Mouse (Mus musculus): ENCODE measurements around the gene Sgcg. TPM values are rescaled to one million over a fixed set of nuclear protein-coding genes. Genes with fewer than 3 reads are reported as not detected.
A peak's percentile ranks its signal among the peaks of the same experiment; 100 is the strongest.

The Sgcg gene
- polyA plus RNA-seq, 1 experiment from 2014 or later = 5.6 TPM

DNA sequence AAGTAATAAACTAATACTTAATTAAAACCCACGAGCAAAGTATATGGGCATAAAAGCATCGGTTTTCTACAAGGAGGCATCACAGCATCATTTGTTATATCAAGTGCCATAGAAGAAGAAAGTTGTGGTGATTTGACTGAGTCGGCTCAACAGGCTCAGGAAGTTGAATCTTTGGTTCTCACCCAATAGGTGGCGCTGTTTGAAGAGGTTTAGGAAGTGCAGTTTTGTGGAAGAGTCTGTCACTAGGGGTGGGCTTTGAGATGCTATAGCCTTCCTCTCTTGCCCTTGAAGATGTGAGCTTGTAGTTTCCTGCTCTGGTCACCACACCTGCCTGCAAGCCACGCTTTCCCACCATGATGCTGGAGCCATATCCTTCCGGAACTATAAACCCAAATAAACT lies 15.7 kb downstream of the Sgcg start:
- H3K4me1 ChIP-seq (ENCODE audit: control insufficient read depth, insufficient read depth, low read length) = no peaks in the 10 kb centered on the region
- H3K27me3 ChIP-seq (ENCODE audit: control insufficient read depth, insufficient read depth, low read length) = no peaks in the 10 kb centered on the region
- H3K4me2 ChIP-seq (ENCODE audit: low read depth, low read length) = no peak overlapping the region
- no peak overlapping the region for H3K27ac ChIP-seq (ENCODE audit: low read length)
- WGBS = 44% methylated on average over 6 of the region's 6 CpGs
- no peak for ATAC-seq (ENCODE audit: insufficient read depth, low FRiP score)
- H3K9ac ChIP-seq (ENCODE audit: low read length) = no peak overlapping the region
- H3K36me3 ChIP-seq (ENCODE audit: control insufficient read depth, insufficient read depth, low read length) = no peaks in the 10 kb centered on the region
- H3K4me3 ChIP-seq (replicated peaks; ENCODE audit: low read length) = no peak overlapping the region
- no peaks in the 10 kb centered on the region for H3K9me3 ChIP-seq (replicated peaks; ENCODE audit: control insufficient read depth, low read length)

DNA sequence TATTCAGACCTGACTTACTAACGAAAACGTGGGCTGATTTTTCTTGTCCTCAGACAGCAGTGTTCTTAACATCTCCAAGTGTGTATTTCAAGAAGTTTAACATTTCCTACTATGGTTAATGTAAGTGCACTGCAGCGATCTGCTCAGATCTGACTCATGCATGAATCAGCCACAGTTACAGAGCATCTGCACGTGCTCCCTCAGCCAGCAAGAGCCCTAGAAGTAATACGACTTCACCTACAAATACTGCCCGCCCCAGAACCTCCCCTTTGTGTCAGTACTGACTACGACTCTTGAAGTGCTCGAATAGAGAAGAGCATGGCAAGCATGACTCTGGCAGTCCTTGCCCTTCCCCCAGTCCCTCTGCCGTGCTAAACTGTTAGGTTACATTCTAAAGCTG lies 19.5 kb downstream of the Sgcg start:
- H3K27ac ChIP-seq (ENCODE audit: low read length) = peak overlapping the region; percentile 65
- WGBS = 41% methylated on average over 9 of the region's 9 CpGs
- ATAC-seq (ENCODE audit: insufficient read depth, low FRiP score) = peak; percentile 89

DNA sequence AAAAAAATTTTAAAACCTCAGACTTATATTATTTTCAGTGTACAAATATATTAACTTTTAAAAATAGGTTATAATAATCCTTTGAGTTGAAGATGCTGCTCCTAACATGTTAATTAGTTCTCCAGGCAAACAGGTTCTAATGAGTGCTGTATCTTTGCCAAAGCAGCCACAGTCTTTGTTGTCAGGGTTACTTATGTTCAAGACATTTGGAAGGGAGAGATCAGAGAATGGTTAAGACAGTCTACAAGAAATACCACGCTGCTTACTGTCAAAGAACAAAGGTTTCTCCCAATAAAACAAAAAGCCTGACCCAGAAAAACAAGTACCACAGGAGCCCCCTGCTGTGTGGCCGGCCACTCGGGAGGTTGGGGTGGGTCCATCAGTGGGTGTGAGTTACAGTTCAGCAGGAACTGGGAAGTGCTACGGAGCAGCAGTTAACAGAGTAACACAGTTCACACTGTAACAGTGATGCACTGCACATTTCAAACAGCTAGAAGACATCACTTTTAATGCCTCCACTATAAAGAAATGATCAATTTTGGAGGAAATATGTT lies 21.1 kb downstream of the Sgcg start:
- Histone ChIP-seq H3K36me3 (ENCODE audit: control insufficient read depth, insufficient read depth, low read length) (no peaks in the 10 kb centered on the region), H3K4me2 (ENCODE audit: low read depth, low read length) (no peak overlapping the region), H3K27me3 (ENCODE audit: control insufficient read depth, insufficient read depth, low read length) (no peaks in the 10 kb centered on the region), H3K4me3 (replicated peaks; ENCODE audit: low read length) (no peak overlapping the region), H3K9me3 (replicated peaks; ENCODE audit: control insufficient read depth, low read length) (no peaks in the 10 kb centered on the region), H3K9ac (ENCODE audit: low read length) (no peak overlapping the region), H3K27ac (ENCODE audit: low read length) (no peak overlapping the region), H3K4me1 (ENCODE audit: control insufficient read depth, insufficient read depth, low read length) (no peaks in the 10 kb centered on the region)
- no peak for ATAC-seq (ENCODE audit: insufficient read depth, low FRiP score)
- WGBS = 27% methylated on average over 4 of the region's 4 CpGs

More for the DNA sequence above, 19.5 kb downstream of the Sgcg start:
- Histone ChIP-seq H3K4me2 (ENCODE audit: low read depth, low read length) (no peak overlapping the region), H3K4me1 (ENCODE audit: control insufficient read depth, insufficient read depth, low read length) (no peaks in the 10 kb centered on the region), H3K36me3 (ENCODE audit: control insufficient read depth, insufficient read depth, low read length) (no peaks in the 10 kb centered on the region), H3K27me3 (ENCODE audit: control insufficient read depth, insufficient read depth, low read length) (no peaks in the 10 kb centered on the region), H3K9me3 (replicated peaks; ENCODE audit: control insufficient read depth, low read length) (no peaks in the 10 kb centered on the region), H3K4me3 (replicated peaks; ENCODE audit: low read length) (no peak overlapping the region), H3K9ac (ENCODE audit: low read length) (no peak overlapping the region)

DNA sequence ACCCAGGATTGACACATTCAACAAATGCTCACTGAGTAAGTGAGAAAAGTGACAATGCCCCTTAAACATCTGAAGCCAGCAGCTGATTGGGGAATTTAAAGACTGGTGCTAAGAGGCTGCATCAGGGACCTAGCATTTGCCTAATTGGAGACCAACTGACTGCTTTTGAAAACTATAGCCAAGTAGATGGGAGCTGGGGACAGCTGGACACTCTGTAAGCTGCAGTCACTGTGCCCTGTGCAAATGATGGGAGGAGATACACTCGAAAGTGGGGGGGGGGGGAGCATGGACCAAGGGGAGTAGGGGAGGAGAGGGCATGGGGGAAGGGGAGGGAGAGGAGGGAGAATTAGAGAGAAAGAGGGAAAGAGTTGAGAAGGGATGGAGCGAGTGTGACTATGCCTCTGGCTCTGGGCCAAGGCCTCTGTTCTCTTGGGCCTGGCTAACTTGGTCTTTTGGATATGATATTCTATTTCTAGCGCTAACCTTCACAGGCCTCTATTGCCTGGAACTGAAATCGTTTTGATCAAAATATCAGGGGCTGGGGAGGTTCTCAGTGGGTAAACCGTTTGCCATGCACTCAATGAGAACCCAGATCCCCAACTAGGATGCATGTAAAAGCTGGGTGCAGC lies 22.3 kb downstream of the Sgcg start:
- no peak overlapping the region for H3K27ac ChIP-seq (ENCODE audit: low read length)

DNA sequence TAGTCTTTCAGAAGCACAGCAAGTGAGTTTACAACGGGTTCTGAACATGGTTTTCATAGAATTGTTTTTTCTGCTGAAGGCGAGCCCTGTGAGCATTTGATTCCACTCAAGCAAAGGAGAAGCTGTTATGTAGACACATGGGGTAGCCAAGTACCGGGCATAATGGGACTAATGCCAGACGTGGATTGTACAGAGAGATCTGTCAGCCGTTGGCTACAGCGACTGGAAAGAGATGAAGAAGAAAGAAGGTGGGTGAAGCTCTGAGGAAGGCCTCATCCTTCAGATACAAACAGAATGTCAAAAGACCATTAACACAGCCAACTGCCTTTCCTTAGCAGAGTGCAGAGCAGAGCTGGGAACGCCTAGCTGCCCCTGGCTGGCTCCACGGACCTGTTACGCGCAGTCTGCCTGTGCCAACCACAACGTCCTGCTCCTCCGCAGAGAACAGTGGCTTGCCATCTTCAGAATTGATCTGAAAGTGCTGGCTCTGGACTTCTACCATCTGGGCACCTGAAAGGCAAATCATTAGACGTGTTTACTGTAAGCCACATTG lies 26.2 kb downstream of the Sgcg start:
- 72% methylated on average over 13 of the region's 13 CpGs for WGBS
- H3K9ac ChIP-seq (ENCODE audit: low read length) = no peak overlapping the region
- no peaks in the 10 kb centered on the region for H3K4me1 ChIP-seq (ENCODE audit: control insufficient read depth, insufficient read depth, low read length)
- H3K36me3 ChIP-seq (ENCODE audit: control insufficient read depth, insufficient read depth, low read length) = no peaks in the 10 kb centered on the region
- H3K4me3 ChIP-seq (replicated peaks; ENCODE audit: low read length) = no peak overlapping the region
- H3K4me2 ChIP-seq (ENCODE audit: low read depth, low read length) = no peak overlapping the region
- no peaks in the 10 kb centered on the region for H3K27me3 ChIP-seq (ENCODE audit: control insufficient read depth, insufficient read depth, low read length)
- no peaks in the 10 kb centered on the region for H3K9me3 ChIP-seq (replicated peaks; ENCODE audit: control insufficient read depth, low read length)
- peak overlapping the region; percentile 17; the same call in 1 of the 2 replicates for H3K27ac ChIP-seq (ENCODE audit: low read length)
- peak; percentile 74; the same call in 1 of the 2 replicates for ATAC-seq (ENCODE audit: insufficient read depth, low FRiP score)

More for the DNA sequence above, 22.3 kb downstream of the Sgcg start:
- no peak overlapping the region for H3K4me2 ChIP-seq (ENCODE audit: low read depth, low read length)
- H3K9me3 ChIP-seq (replicated peaks; ENCODE audit: control insufficient read depth, low read length) = no peaks in the 10 kb centered on the region
- no peak for ATAC-seq (ENCODE audit: insufficient read depth, low FRiP score)
- H3K4me1 ChIP-seq (ENCODE audit: control insufficient read depth, insufficient read depth, low read length) = no peaks in the 10 kb centered on the region
- H3K4me3 ChIP-seq (replicated peaks; ENCODE audit: low read length) = no peak overlapping the region
- H3K9ac ChIP-seq (ENCODE audit: low read length) = no peak overlapping the region
- H3K27me3 ChIP-seq (ENCODE audit: control insufficient read depth, insufficient read depth, low read length) = no peaks in the 10 kb centered on the region
- 50% methylated on average over 5 of the region's 5 CpGs for WGBS
- H3K36me3 ChIP-seq (ENCODE audit: control insufficient read depth, insufficient read depth, low read length) = no peaks in the 10 kb centered on the region

DNA sequence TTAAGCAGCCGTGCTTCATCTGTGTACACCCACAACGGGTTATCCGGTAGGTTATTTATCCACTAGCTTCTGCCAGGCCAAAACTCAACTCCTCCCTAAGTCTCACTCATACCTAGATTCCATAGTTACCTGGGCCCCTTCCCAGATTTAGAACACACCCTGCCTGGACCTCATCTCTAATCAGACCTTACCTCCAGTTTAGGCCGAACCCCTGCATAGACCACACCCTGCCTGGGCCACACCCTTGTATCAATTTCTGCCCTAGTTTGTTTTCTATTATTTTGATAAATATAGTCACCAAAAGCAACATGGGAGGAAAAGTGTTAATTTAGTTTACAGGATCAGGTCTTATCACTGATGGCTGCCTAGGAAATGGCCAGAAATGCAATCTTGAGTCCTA lies 28.1 kb downstream of the Sgcg start:
- Histone ChIP-seq H3K4me1 (ENCODE audit: control insufficient read depth, insufficient read depth, low read length) (no peaks in the 10 kb centered on the region), H3K36me3 (ENCODE audit: control insufficient read depth, insufficient read depth, low read length) (no peaks in the 10 kb centered on the region), H3K27ac (ENCODE audit: low read length) (no peak overlapping the region), H3K9ac (ENCODE audit: low read length) (no peak overlapping the region), H3K4me3 (replicated peaks; ENCODE audit: low read length) (no peak overlapping the region), H3K9me3 (replicated peaks; ENCODE audit: control insufficient read depth, low read length) (no peaks in the 10 kb centered on the region), H3K4me2 (ENCODE audit: low read depth, low read length) (no peak overlapping the region), H3K27me3 (ENCODE audit: control insufficient read depth, insufficient read depth, low read length) (no peaks in the 10 kb centered on the region)
- WGBS = 77% methylated on average over 4 of the region's 4 CpGs
- ATAC-seq (ENCODE audit: insufficient read depth, low FRiP score) = no peak

DNA sequence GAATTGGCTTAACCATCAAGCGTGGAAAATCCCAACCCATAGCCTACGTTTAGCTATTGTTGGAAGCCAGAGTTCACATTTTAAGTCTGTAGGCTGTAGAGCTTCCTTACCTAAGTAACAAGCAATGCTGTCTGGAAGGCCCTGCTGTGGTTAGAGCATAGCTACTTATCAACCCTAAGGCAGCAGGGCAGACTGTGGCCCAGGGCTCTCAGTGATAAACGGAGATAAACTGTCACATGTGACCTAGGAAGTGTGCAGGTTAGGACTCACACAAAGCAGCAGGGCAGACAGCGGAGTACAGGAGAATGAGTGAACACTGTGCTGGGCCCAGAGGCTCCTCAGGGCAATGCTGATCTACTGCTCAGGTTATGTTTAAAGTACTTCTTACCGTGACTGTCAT lies 28.5 kb downstream of the Sgcg start:
- WGBS = 73% methylated on average over 5 of the region's 5 CpGs
- ATAC-seq (ENCODE audit: insufficient read depth, low FRiP score) = no peak
- Histone ChIP-seq H3K27ac (ENCODE audit: low read length) (no peak overlapping the region), H3K27me3 (ENCODE audit: control insufficient read depth, insufficient read depth, low read length) (no peaks in the 10 kb centered on the region), H3K9me3 (replicated peaks; ENCODE audit: control insufficient read depth, low read length) (no peaks in the 10 kb centered on the region), H3K4me2 (ENCODE audit: low read depth, low read length) (no peak overlapping the region), H3K4me1 (ENCODE audit: control insufficient read depth, insufficient read depth, low read length) (no peaks in the 10 kb centered on the region), H3K4me3 (replicated peaks; ENCODE audit: low read length) (no peak overlapping the region), H3K9ac (ENCODE audit: low read length) (no peak overlapping the region), H3K36me3 (ENCODE audit: control insufficient read depth, insufficient read depth, low read length) (no peaks in the 10 kb centered on the region)

DNA sequence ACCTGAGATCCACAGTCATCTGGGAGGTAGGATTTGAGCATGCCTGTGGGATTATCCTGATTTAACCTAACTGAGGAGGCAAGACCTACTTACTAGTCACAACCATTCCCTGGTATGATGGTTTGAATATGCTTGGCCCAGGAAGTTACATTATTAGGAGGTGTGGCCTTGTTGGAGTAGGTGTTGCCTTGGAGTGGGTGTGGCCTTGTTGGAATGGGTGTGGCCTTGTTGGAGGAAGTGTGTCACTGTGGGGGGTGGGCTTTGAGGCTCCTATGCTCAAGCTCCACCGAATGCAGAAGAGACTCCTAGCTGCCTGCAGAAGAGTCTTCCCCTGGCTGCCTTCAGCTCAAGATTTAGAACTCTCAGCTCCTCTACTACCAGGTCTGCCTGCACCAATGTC lies 32.1 kb downstream of the Sgcg start:
- Histone ChIP-seq H3K4me3 (replicated peaks; ENCODE audit: low read length) (no peak overlapping the region), H3K4me2 (ENCODE audit: low read depth, low read length) (no peak overlapping the region), H3K4me1 (ENCODE audit: control insufficient read depth, insufficient read depth, low read length) (no peaks in the 10 kb centered on the region), H3K36me3 (ENCODE audit: control insufficient read depth, insufficient read depth, low read length) (no peaks in the 10 kb centered on the region), H3K27me3 (ENCODE audit: control insufficient read depth, insufficient read depth, low read length) (no peaks in the 10 kb centered on the region), H3K9me3 (replicated peaks; ENCODE audit: control insufficient read depth, low read length) (no peaks in the 10 kb centered on the region), H3K27ac (ENCODE audit: low read length) (no peak overlapping the region), H3K9ac (ENCODE audit: low read length) (no peak overlapping the region)
- WGBS = 67% methylated on average over 1 of the region's 1 CpGs
- ATAC-seq (ENCODE audit: insufficient read depth, low FRiP score) = no peak

DNA sequence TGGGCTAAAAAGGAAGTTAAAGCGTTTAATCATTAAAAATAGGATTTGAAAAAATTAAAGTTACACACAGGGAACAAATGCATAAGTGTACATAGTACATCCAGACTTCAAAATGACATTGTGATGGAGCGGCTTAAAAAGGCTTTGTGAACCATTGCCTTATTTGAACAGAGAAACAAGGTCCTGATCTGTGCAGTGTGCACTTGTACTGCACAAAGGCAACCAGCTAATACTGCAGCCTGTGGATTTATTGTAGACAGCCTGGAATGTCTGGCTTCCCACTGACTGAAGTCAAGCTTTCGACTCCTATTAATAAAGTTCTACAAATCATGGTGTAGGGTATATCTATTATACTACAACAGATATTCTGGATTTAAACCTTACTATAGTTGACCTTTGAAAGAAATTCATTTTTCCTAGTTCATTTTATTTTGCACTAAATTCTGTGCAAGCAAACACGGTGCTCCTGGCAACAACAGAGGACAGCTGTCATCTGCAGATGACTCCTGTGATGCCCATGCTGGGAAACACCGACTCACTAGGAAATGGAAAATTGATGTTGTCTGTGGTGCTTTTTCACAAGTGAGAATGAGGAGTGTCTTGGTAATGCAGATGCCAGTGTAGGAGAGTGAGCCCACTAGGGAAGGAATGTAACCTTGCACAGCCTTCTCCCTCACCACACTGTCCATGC lies 33.8 kb downstream of the Sgcg start:
- no peak overlapping the region for H3K4me2 ChIP-seq (ENCODE audit: low read depth, low read length)
- H3K9ac ChIP-seq (ENCODE audit: low read length) = no peak overlapping the region
- no peak overlapping the region for H3K4me3 ChIP-seq (replicated peaks; ENCODE audit: low read length)
- peak; percentile 56; the same call in 1 of the 2 replicates for ATAC-seq (ENCODE audit: insufficient read depth, low FRiP score)
- H3K9me3 ChIP-seq (replicated peaks; ENCODE audit: control insufficient read depth, low read length) = no peaks in the 10 kb centered on the region
- no peak overlapping the region for H3K27ac ChIP-seq (ENCODE audit: low read length)
- no peaks in the 10 kb centered on the region for H3K4me1 ChIP-seq (ENCODE audit: control insufficient read depth, insufficient read depth, low read length)
- H3K27me3 ChIP-seq (ENCODE audit: control insufficient read depth, insufficient read depth, low read length) = no peaks in the 10 kb centered on the region
- H3K36me3 ChIP-seq (ENCODE audit: control insufficient read depth, insufficient read depth, low read length) = no peaks in the 10 kb centered on the region
- 62% methylated on average over 5 of the region's 5 CpGs for WGBS
